Mouse (Mus musculus) heart, embryonic 13.5 days (tissue): ENCODE data around the gene Teddm1a. TPM values are rescaled to one million over a fixed set of nuclear protein-coding genes. Genes with fewer than 3 reads are reported as not detected.
A peak's percentile ranks its signal among the peaks of the same experiment; 100 is the strongest.
"Not testable (repeated sequence)": the region's sequence is repeated elsewhere in the genome, so short reads cannot be mapped to it uniquely, and the experiment has no call there.

Experiments
- ATAC-seq: fragments of 200-750 bp; cut with Nextera tagmentation; 2 replicates; pipeline ENCODE4 v1.8.0; 2017; ENCODE audit warnings: moderate TSS enrichment; ENCODE audit not compliant: insufficient number of reproducible peaks, low FRiP score, low TSS enrichment; ENCODE audit errors: extremely low read depth
- H3K27ac ChIP-seq: fragments of 300-500 bp; sonication (generic); replicated peaks from 2 replicates; pipeline ENCODE4 v1.5.1; 2015; ENCODE audit warnings: moderate library complexity, mild to moderate bottlenecking, inconsistent platforms
- H3K27me3 ChIP-seq: fragments of 300-500 bp; sonication (generic); replicated peaks from 2 replicates; pipeline ENCODE4 v1.6.1; 2015; ENCODE audit warnings: mild to moderate bottlenecking, inconsistent platforms
- H3K36me3 ChIP-seq: fragments of 300-500 bp; sonication (generic); 2 replicates; pipeline ENCODE4 v1.6.1; 2015; ENCODE audit warnings: mild to moderate bottlenecking, inconsistent platforms
- H3K4me1 ChIP-seq: fragments of 300-500 bp; sonication (generic); 2 replicates; pipeline ENCODE4 v1.6.1; 2015; ENCODE audit warnings: inconsistent platforms
- H3K4me2 ChIP-seq: fragments of 300-500 bp; sonication (generic); 2 replicates; pipeline ENCODE4 v1.6.1; 2015; ENCODE audit warnings: inconsistent platforms, mild to moderate bottlenecking, moderate library complexity
- H3K4me3 ChIP-seq: fragments of 300-500 bp; sonication (generic); 2 replicates; pipeline ENCODE4 v1.5.1; 2015; ENCODE audit warnings: moderate library complexity, mild to moderate bottlenecking, inconsistent platforms
- H3K9ac ChIP-seq: fragments of 300-500 bp; sonication (generic); 2 replicates; pipeline ENCODE4 v1.6.1; 2015; ENCODE audit warnings: inconsistent platforms, mild to moderate bottlenecking, moderate library complexity
- H3K9me3 ChIP-seq: fragments of 300-500 bp; sonication (generic); 2 replicates; pipeline ENCODE4 v1.6.1; 2016; ENCODE audit warnings: inconsistent platforms
- WGBS: fragments of 180-500 bp; shearing (Covaris S2); methylation state at CpG from one replicate; pipeline ENCODE4 v1.1.7; 2015; ENCODE audit warnings: mixed read lengths; 5-methylcytosine and 5-hydroxymethylcytosine counted together
- polyA plus RNA-seq: library from polyadenylated mRNA; unstranded; fragments of >200 nt; fragmentation: Nextera tagmentation; extraction: Ambion mirVana; gene quantifications from 2 replicates; pipeline ENCODE4 v1.2.1, GENCODE M21; 2015

The Teddm1a gene
- not detected in 2 replicates for polyA plus RNA-seq

DNA sequence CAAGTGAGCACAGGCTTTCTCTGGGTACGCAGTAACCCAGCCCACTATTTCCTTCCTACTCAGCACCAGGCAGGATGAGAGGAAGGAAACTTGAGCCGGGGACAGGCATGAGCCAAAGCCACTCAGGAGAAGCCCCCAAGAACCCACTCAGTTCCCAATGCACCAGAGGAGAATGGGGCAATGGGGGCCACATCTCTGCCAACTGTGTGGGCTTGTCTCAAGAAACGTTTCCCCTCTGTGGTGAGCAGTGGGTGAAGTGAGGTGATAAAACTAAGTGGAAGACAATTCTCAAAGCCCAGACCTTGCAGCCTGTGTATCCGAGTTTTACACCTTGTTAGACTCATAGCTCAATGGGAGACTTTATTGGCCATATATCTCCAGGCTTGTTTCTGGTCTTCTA lies at the start of gene Teddm1a:
Gene Teddm1a (plus strand): TSS at position 301 of the 400 bp plus-strand sequence.
- Histone ChIP-seq H3K27ac (no peak within 1 kb of the TSS), H3K36me3 (no peaks in the 10 kb centered on the region), H3K9me3 (no peaks in the 10 kb centered on the region), H3K9ac (no peak within 1 kb of the TSS), H3K4me1 (no peaks in the 10 kb centered on the region), H3K4me2 (no peak within 1 kb of the TSS), H3K27me3 (peaks cover 22% of the 10 kb centered on the region), H3K4me3 (no peak within 1 kb of the TSS)
- 48% methylated on average over 4 of the region's 4 CpGs for WGBS
- ATAC-seq: no peak

GRCm38 (mm10) chr1:153842121-153842740 lies 49.3 kb upstream of the Teddm1a start:
- WGBS: 75% methylated on average over 11 of the region's 11 CpGs
- no peak for ATAC-seq
- Histone ChIP-seq H3K27me3 (no peaks in the 10 kb centered on the region), H3K9ac (no peak overlapping the region), H3K27ac (no peak overlapping the region), H3K36me3 (no peaks in the 10 kb centered on the region), H3K9me3 (no peaks in the 10 kb centered on the region), H3K4me1 (peaks cover 3% of the 10 kb centered on the region; the same call in 1 of the 2 replicates), H3K4me2 (no peak overlapping the region), H3K4me3 (no peak overlapping the region)

DNA sequence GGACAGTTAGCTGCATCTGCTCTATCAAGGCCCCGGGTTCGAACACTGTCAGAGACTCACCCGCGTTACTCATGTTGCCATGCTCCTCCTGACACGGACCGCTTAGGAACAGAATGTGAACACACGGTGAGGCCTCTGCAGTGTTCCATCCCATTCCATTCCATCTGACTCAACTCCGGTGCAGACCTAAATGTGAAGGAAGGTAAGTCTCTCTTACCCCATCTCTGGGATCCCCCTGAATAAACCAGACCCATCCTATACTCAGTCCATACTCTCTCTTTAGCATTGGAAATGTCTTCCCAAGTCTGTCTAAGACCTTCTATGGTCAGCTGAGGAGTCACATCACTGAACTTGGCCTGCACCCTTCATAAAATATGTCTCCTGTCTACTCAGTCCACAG lies 47.5 kb upstream of the Teddm1a start, which contains the start of gene Rgsl1:
Gene Rgsl1 (minus strand): TSS at position 101 of the 400 bp plus-strand sequence.
- Histone ChIP-seq H3K9me3 (no peaks in the 10 kb centered on the region), H3K4me3 (no peak within 1 kb of the TSS), H3K36me3 (no peaks in the 10 kb centered on the region), H3K27ac (no peak within 1 kb of the TSS), H3K27me3 (no peaks in the 10 kb centered on the region), H3K4me2 (no peak within 1 kb of the TSS), H3K9ac (no peak within 1 kb of the TSS), H3K4me1 (peaks cover 3% of the 10 kb centered on the region; the same call in 1 of the 2 replicates)
- 93% methylated on average over 8 of the region's 8 CpGs for WGBS
- ATAC-seq: no peak

GRCm38 (mm10) chr1:153846420-153846819 lies 45.1 kb upstream of the Teddm1a start:
- no peaks in the 10 kb centered on the region for H3K9me3 ChIP-seq
- WGBS: 79% methylated on average over 7 of the region's 7 CpGs

GRCm38 (mm10) chr1:153846867-153847266 lies 44.7 kb upstream of the Teddm1a start:
- Histone ChIP-seq H3K36me3 (no peaks in the 10 kb centered on the region), H3K4me1 (peaks cover 3% of the 10 kb centered on the region; the same call in 1 of the 2 replicates), H3K9me3 (no peaks in the 10 kb centered on the region), H3K4me3 (no peak overlapping the region), H3K4me2 (peak overlapping the region; percentile 32), H3K27ac (no peak overlapping the region), H3K27me3 (no peaks in the 10 kb centered on the region), H3K9ac (peak overlapping the region; percentile 56; the same call in 1 of the 2 replicates)
- 21% methylated on average over 6 of the region's 6 CpGs for WGBS
- ATAC-seq: no peak

More at GRCm38 (mm10) chr1:153846420-153846819, 45.1 kb upstream of the Teddm1a start:
- H3K4me3 ChIP-seq: no peak overlapping the region
- H3K4me1 ChIP-seq: peaks cover 3% of the 10 kb centered on the region; the same call in 1 of the 2 replicates
- no peak overlapping the region for H3K27ac ChIP-seq
- no peaks in the 10 kb centered on the region for H3K27me3 ChIP-seq
- no peaks in the 10 kb centered on the region for H3K36me3 ChIP-seq
- ATAC-seq: no peak
- H3K4me2 ChIP-seq: no peak overlapping the region
- no peak overlapping the region for H3K9ac ChIP-seq

GRCm38 (mm10) chr1:153852696-153853095 lies 38.8 kb upstream of the Teddm1a start:
- H3K27ac ChIP-seq, H3K4me2 ChIP-seq, ATAC-seq, H3K36me3 ChIP-seq, H3K9me3 ChIP-seq, H3K9ac ChIP-seq, H3K4me3 ChIP-seq, H3K27me3 ChIP-seq, H3K4me1 ChIP-seq: not testable (repeated sequence)
- WGBS: 70% methylated on average over 7 of the region's 7 CpGs

DNA sequence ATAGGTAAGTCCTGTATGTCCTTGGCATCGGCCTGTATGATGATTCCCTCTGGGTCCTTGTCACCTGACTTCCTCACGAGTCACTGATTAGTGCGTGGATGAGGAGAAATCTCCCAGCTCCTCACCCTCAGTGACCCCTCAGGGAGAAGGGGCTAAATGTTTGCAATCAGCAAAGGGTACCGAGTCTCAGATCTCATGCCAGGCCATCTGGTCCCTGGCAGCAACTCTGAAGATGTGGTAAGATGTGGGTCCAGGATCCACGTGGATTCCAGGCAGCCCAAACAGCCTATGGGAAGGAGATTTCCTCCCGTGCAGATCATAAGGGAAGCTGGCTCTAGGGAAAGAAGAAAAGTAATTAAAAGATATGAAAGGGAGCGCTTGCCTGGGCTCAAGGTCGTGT lies 35.6 kb upstream of the Teddm1a start:
- H3K4me2 ChIP-seq: no peak overlapping the region
- H3K4me3 ChIP-seq: no peak overlapping the region
- no peaks in the 10 kb centered on the region for H3K36me3 ChIP-seq
- H3K4me1 ChIP-seq: no peaks in the 10 kb centered on the region
- H3K27ac ChIP-seq: no peak overlapping the region
- no peak overlapping the region for H3K9ac ChIP-seq
- ATAC-seq: no peak
- H3K9me3 ChIP-seq: no peaks in the 10 kb centered on the region
- 69% methylated on average over 8 of the region's 8 CpGs for WGBS
- H3K27me3 ChIP-seq: no peaks in the 10 kb centered on the region

DNA sequence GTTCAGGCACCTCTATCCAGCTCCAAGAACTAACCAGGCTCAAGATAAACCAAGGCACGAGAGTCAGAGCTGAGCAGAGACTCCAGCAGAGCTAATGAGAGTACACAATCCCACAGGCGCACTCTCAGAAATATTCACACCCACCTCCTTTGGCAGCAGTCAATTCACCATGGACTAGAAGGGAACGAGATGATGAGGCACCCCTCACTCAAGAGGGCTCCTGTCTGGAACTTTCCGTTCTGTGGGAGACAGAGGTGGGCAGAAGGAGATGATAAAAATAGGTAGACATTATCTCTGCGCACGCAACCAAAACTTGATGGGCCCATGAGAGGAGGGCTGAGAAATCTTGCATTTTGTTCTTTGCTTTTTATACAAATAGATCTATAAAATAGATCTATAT lies 17.5 kb upstream of the Teddm1a start, which contains the start of gene Teddm1b:
Gene Teddm1b (plus strand): TSS at position 301 of the 400 bp plus-strand sequence.
- Histone ChIP-seq H3K4me2 (no peak within 1 kb of the TSS), H3K27me3 (no peaks in the 10 kb centered on the region), H3K9me3 (no peaks in the 10 kb centered on the region), H3K27ac (no peak within 1 kb of the TSS), H3K36me3 (no peaks in the 10 kb centered on the region), H3K9ac (no peak within 1 kb of the TSS), H3K4me1 (no peaks in the 10 kb centered on the region), H3K4me3 (no peak within 1 kb of the TSS)
- WGBS: 74% methylated on average over 6 of the region's 6 CpGs
- ATAC-seq: no peak

GRCm38 (mm10) chr1:153880391-153880790 lies 11.2 kb upstream of the Teddm1a start:
- not testable (repeated sequence) for ATAC-seq, H3K4me2 ChIP-seq, H3K9ac ChIP-seq, H3K4me1 ChIP-seq, H3K27me3 ChIP-seq, H3K4me3 ChIP-seq, H3K9me3 ChIP-seq, H3K36me3 ChIP-seq, H3K27ac ChIP-seq
- 91% methylated on average over 17 of the region's 17 CpGs for WGBS

DNA sequence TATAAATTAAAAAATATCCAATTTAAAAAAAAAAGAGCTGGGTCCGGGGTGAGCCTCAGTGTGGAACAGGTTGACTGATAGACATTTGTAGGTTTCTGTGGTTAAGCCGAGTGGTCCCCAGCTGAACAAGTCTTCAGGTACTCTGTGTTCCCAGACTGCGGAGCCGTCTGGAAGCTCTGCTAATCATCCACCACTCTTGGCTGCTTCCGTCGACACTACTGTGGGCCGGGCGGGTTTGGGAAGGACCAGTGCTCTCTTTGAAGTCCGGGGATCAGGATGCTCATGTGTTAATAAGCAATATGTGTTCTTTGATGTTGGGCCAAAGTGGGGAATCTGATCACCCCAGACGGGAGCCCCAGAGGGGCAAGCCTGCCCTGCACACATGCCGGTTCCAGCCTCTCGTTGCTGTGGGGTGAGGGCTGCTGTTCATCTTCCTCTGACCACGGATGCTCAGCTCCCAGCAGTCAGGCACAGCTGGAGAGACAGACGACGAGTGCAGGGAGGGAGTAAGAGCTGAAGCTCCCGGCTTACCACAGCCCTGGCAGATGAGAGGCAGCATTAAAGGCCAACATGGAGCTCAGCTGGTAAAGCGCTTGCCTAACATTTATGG lies 5.4 kb upstream of the Teddm1a start:
- ATAC-seq: no peak
- Histone ChIP-seq H3K9me3 (no peaks in the 10 kb centered on the region), H3K4me1 (no peaks in the 10 kb centered on the region), H3K27me3 (0 out of 2 replicates have a peak, but pooled peaks cover 9% of the 10 kb centered on the region), H3K9ac (no peak overlapping the region), H3K4me3 (no peak overlapping the region), H3K27ac (no peak overlapping the region), H3K36me3 (no peaks in the 10 kb centered on the region), H3K4me2 (no peak overlapping the region)
- WGBS: 26% methylated on average over 17 of the region's 17 CpGs

DNA sequence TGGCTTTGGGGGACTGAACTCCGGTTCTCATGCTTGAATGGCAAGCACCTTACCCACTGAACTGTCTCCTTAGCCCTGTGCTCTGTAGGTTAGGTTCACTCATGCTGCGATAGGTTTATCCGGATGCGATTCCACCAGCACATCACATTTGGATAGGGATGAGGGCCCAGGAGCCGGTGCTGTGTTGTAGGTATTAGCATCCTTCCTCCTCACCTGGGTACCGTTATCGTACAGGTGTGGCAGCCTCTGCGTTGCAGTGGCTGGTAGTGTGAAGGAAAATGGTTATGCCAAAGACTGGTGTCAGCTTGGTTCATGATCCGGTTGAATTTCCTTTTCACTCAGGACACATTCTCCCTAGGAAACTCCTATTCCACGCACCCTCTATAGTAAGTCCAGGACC lies 1.4 kb upstream of the Teddm1a start:
- H3K9me3 ChIP-seq: no peaks in the 10 kb centered on the region
- no peaks in the 10 kb centered on the region for H3K4me1 ChIP-seq
- ATAC-seq: no peak
- no peak overlapping the region for H3K4me2 ChIP-seq
- no peaks in the 10 kb centered on the region for H3K36me3 ChIP-seq
- H3K9ac ChIP-seq: no peak overlapping the region
- H3K27me3 ChIP-seq: peaks cover 22% of the 10 kb centered on the region
- H3K27ac ChIP-seq: no peak overlapping the region
- WGBS: 91% methylated on average over 10 of the region's 10 CpGs
- H3K4me3 ChIP-seq: no peak overlapping the region

GRCm38 (mm10) chr1:153893746-153894145 lies 2.2 kb downstream of the Teddm1a start:
- Histone ChIP-seq H3K27me3 (peaks cover 18% of the 10 kb centered on the region), H3K4me3 (no peak overlapping the region), H3K9me3 (no peaks in the 10 kb centered on the region), H3K27ac (no peak overlapping the region), H3K4me2 (no peak overlapping the region), H3K4me1 (peaks cover 15% of the 10 kb centered on the region), H3K9ac (no peak overlapping the region), H3K36me3 (no peaks in the 10 kb centered on the region)
- WGBS: 62% methylated on average over 2 of the region's 2 CpGs
- no peak for ATAC-seq
